Mouse (Mus musculus): ENCODE measurements around the gene Rimkla.
A peak's percentile ranks its signal among the peaks of the same experiment; 100 is the strongest.
"Not testable (repeated sequence)": the region's sequence is repeated elsewhere in the genome, so short reads cannot be mapped to it uniquely, and the experiment has no call there.

Gene Rimkla

GRCm38 (mm10) chr4:119492291-119492932, at the start of gene Rimkla:
TSS of gene Rimkla (minus strand) at chr4:119492628.
- peak; percentile 75 to 85 for DNase-seq (ENCODE audit: inconsistent age in 2 of 2, low spot score in 1 of 2)

GRCm38 (mm10) chr4:119540533-119540890, 48.1 kb upstream of the Rimkla start:
- no peak for DNase-seq (ENCODE audit: inconsistent age in 2 of 2, low spot score in 1 of 2)

GRCm38 (mm10) chr4:119539836-119540532, 47.6 kb upstream of the Rimkla start:
- DNase-seq (ENCODE audit: inconsistent age in 2 of 2, low spot score in 1 of 2) = peak; percentile 71 to 84

- peak; percentile 95 to 99 for DNase-seq (ENCODE audit: inconsistent age in 2 of 2, low spot score in 1 of 2)
Observed at GRCm38 (mm10) chr4:119539031-119539824, 46.8 kb upstream of the Rimkla start, which contains the start of gene Frg2f1. TSS of gene Frg2f1 (minus strand) at chr4:119539529.

- DNase-seq (ENCODE audit: inconsistent age in 2 of 2, low spot score in 1 of 2) = no peak
Observed at GRCm38 (mm10) chr4:119537436-119537835, 45.0 kb upstream of the Rimkla start.

GRCm38 (mm10) chr4:119536615-119537014, 44.2 kb upstream of the Rimkla start, which contains the start of gene Foxj3:
TSS of gene Foxj3 (plus strand) at chr4:119537004.
- not testable (repeated sequence) for DNase-seq (ENCODE audit: inconsistent age in 2 of 2, low spot score in 1 of 2)

GRCm38 (mm10) chr4:119535103-119535502, 42.7 kb upstream of the Rimkla start:
- DNase-seq (ENCODE audit: inconsistent age in 2 of 2, low spot score in 1 of 2) = peak in 1 of 2 experiments; percentile 38

GRCm38 (mm10) chr4:119531813-119532212, 39.4 kb upstream of the Rimkla start:
- peak in 1 of 2 experiments; percentile 60 for DNase-seq (ENCODE audit: inconsistent age in 2 of 2, low spot score in 1 of 2)

- DNase-seq (ENCODE audit: inconsistent age in 2 of 2, low spot score in 1 of 2) = no peak
Observed at GRCm38 (mm10) chr4:119526329-119526845, 34.0 kb upstream of the Rimkla start.

GRCm38 (mm10) chr4:119524466-119524865, 32.0 kb upstream of the Rimkla start:
- peak in 1 of 2 experiments; percentile 36 for DNase-seq (ENCODE audit: inconsistent age in 2 of 2, low spot score in 1 of 2)

- no peak for DNase-seq (ENCODE audit: inconsistent age in 2 of 2, low spot score in 1 of 2)
Observed at GRCm38 (mm10) chr4:119524010-119524409, 31.6 kb upstream of the Rimkla start.

- no peak for DNase-seq (ENCODE audit: inconsistent age in 2 of 2, low spot score in 1 of 2)
Observed at GRCm38 (mm10) chr4:119523575-119523974, 31.1 kb upstream of the Rimkla start.

GRCm38 (mm10) chr4:119512731-119513141, 20.3 kb upstream of the Rimkla start:
- no peak for DNase-seq (ENCODE audit: inconsistent age in 2 of 2, low spot score in 1 of 2)

GRCm38 (mm10) chr4:119511591-119511990, 19.2 kb upstream of the Rimkla start:
- DNase-seq (ENCODE audit: inconsistent age in 2 of 2, low spot score in 1 of 2) = no peak

GRCm38 (mm10) chr4:119498319-119498848, 6.0 kb upstream of the Rimkla start:
- no peak for DNase-seq (ENCODE audit: inconsistent age in 2 of 2, low spot score in 1 of 2)

- DNase-seq (ENCODE audit: inconsistent age in 2 of 2, low spot score in 1 of 2) = no peak
Observed at GRCm38 (mm10) chr4:119492933-119493327, 502 bp upstream of the Rimkla start.

- peak; percentile 11 to 37 for DNase-seq (ENCODE audit: inconsistent age in 2 of 2, low spot score in 1 of 2)
Observed at GRCm38 (mm10) chr4:119490806-119491205, 1.6 kb downstream of the Rimkla start.

- DNase-seq (ENCODE audit: inconsistent age in 2 of 2, low spot score in 1 of 2) = no peak
Observed at GRCm38 (mm10) chr4:119489666-119490065, 2.8 kb downstream of the Rimkla start.

GRCm38 (mm10) chr4:119484882-119485281, 7.5 kb downstream of the Rimkla start:
- DNase-seq (ENCODE audit: inconsistent age in 2 of 2, low spot score in 1 of 2) = no peak

- peak; percentile 63 to 75 for DNase-seq (ENCODE audit: inconsistent age in 2 of 2, low spot score in 1 of 2)
Observed at GRCm38 (mm10) chr4:119483051-119483450, 9.4 kb downstream of the Rimkla start.

GRCm38 (mm10) chr4:119473150-119473549, 19.3 kb downstream of the Rimkla start:
- DNase-seq (ENCODE audit: inconsistent age in 2 of 2, low spot score in 1 of 2) = no peak
